Mouse (Mus musculus) CD4-positive, CD25-positive, alpha-beta regulatory T cell, adult 4 months (primary cell): Measurements from ENCODE around the gene B3glct. TPM values are rescaled to one million over a fixed set of nuclear protein-coding genes. Genes with fewer than 3 reads are reported as not detected.

Experiments
- ATAC-seq: one replicate; pipeline ENCODE4 v1.8.0; 2017
- polyA plus RNA-seq, 2 experiments: library from polyadenylated mRNA; unstranded; fragments of 100-300 nt; shearing (Covaris generic); gene quantifications; one replicate each; pipeline ENCODE4 v1.2.1; 2017

B3glct gene
- polyA plus RNA-seq, 2 experiments from 2014 or later: 2.7 to 3.3 TPM

DNA sequence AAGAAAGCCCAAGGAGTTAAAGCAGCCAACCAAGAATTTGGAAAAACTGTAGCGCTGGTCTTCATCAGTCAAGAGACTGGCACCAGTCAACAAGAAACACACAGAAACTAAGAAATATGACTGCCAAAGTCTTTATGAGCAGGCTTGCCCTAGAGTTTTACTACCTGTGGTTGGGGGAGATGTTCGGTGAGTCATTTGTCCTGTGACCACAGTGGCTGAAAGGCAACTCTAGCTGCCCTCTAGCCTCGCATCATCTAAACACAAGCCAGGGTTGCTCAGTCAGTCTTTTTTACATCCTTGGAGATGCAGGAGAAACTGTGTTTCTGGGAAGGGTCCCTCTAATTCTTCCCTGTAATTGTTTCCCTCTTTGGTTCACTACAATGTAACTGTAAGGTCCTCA, 834 bp upstream of the B3glct start:
- ATAC-seq: no peak

DNA sequence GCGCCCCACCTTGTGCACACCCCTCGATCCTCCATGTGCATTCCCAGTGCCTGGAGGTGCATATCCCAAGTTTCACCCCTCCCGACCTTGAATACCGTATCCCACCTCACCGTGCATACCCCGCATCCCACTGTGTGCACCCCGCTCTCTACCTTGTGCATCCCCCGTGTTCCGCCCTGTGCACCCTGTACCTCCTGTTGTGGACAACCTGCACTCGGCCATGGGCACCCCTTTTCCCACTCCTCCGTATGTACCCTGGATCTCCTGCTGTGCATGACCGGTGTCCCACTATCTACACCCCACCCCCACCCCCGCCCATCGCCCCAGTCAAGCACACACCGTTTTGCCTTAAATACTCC, 939 bp downstream of the B3glct start:
- ATAC-seq: no peak

DNA sequence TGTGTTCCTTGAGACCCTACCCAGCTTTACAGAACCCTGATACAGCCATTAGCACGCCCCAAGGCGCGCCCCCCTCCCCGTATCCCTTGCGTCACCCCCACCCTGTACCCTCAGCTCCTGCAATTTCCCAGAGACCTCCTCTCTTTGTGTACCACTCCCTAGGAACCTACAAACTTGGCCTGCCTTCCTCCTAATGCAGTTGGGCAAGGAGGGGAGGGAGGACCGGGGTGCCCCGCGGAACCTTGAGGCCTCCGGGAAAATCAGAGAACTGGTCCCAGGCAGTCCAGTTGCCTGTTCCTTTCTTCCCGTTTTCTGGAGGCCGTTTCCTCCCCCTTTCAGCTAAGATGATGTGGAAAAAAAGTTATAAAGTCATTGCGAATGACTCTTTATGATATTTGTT, 1.3 kb downstream of the B3glct start:
- ATAC-seq: no peak

DNA sequence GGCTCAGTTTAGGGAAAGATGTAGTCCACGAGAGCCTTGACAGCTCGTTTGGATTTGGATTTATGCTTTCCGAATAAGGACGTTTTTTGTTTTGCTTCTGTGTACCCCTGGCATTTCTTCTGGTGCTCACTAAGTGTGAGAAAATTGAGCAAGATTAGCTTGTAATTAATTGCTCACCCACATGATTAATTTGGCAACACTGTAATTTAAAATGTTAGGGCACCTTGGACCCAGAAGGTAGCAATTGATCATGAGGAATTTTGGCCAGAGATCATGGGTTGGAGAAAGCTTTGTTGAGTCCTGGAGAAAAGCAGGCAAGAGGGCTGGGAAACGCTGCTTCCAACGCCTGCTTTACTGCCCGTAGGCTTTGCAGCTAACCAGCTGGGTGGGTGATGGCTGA, 1.9 kb downstream of the B3glct start:
- ATAC-seq: no peak

DNA sequence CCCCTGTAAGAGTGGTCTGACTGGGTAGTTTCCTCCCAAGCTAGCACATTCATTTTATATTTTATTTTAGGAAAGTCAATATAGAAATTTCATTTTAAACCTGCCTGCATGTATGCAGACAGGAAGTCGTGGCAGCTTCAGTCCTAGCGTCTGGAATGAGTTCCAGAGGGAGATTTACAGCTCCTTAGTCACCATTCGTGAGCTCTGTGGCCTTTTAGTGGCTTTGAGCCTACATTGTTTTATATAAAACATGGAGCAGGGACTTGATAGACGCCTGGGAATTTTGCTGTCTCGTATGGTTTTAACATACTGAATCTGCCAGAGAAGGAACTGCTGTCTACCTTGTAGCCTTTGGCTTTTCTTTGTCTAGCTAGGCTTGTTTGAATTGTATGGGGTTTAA, 2.9 kb downstream of the B3glct start:
- no peak for ATAC-seq

DNA sequence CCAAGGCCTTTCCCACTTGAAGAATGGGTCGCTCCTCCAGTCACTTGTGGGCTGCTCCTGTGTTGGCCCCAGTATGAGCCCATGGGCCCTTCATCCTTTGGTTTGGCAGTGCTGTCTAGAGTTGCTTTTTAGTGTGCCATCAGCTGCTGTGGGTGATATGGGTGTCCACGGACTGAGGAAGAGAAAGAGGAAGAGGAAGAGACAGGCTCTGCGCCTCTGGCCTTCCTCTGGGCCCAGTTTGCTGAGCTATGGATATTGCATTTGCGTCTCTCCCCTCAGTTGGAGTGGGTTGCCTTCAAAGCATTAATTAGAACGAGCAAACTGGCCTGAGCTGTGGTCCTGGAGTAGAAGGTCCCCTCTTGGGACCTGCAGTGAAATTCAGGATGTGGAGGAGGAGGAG, 11.8 kb downstream of the B3glct start:
- no peak for ATAC-seq

DNA sequence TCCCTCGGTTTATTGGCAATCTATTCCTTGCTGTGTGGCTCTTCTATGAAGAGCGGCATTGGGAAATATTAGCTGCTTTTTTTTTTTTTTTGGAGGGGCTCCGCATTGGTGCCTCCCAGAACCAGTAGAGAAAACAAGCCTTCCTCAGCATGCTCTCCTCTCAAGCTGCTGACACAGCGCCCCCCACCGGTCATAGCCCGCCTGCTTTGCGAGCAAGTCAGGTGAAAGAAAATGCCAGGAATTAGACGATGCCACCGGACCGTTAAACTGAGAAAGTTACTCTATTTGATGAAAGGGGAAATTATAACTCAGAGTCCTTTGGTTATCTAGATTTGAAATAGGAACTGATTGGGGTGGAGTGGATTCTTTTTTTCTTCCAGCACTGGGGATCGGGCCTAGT, 14.5 kb downstream of the B3glct start:
- ATAC-seq: no peak

DNA sequence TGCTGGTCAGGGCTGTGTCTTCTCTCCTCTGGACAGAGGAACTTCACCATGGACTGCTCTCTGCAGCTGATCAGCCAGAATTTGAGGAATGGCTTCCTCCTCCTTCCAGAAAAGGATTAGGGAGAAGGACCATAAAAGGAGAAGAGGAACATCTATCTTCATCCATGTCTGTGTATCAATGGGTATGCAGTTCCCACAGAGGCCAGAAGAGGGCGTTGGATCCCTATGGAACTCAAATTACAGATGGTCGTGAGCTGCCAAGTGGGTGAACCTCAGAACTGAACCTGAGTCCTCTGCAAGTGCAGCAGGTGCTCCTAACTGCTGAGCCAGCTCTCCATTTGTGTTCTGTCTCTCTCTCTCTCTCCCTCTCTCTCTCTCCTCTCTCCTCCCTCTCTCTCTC, 15.2 kb downstream of the B3glct start:
- no peak for ATAC-seq

DNA sequence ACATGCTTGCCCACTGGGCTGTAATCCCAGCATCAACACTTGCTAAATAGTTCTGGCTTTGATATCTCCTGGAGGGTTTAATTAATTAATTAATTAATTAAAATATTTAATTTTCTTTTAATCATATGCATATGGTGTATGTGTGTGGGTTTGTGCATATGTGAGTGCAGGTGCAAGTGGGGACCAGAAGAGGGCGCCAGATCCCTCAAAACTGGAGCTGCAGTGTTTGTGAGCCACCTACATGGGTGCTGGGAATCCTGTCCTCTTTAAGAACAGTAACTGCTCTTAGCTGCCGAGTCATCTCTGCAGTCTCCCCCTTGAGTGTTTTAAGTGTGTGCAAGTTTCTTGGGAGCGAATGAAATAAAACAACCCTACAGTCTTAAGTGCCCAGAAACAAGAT, 15.9 kb downstream of the B3glct start:
- ATAC-seq: no peak

DNA sequence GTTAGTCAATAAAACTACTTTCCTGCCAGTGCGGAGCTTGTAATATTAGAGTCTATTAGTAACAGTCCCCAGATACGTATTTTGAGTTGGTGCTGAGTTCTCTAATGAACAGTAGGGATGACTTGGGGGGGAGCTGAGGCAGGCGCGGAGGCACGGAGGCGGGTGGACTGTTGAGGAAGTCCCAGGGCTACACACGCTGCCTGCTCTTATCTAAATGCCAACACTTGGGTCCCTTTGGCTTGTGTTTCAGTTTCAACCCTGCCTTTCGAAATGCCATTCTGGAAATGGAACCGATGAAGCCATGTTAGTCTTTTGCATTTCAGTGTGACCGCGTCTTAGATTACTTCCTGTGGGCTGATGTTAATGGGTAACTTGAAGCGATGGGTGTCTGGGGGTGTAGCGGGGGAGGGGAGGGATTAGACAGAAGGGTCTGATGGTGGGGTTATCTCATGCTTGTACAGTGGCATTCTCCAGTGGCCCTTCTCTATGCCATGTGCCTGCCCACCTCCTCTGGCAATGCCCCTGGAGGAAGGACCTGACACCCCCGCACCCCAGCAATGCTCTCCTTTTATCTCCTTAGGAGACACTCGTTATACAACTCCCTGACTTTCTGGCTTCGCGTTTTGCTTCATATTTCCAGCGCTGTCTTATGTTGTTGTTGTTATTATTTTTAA, 17.2 kb downstream of the B3glct start:
- ATAC-seq: no peak

DNA sequence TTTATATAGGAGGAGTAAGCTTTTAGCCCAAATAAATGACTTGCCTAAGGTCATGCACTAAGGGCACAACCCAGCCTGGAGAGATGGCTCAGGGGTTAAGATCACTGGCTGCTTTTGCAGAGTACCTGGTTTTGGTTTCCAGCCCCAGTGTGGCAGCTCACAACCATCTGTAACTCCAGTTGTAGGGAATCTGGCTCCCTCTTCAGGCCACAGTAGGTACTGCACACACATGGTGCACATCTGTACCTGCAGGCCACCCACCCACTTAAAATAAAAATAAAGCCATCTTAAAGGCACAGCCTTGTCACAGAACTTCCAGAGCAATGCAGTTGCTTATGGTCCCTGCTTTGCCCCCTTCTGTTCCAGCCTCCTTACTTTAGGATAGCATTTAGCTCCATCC, 24.7 kb downstream of the B3glct start:
- ATAC-seq: no peak

DNA sequence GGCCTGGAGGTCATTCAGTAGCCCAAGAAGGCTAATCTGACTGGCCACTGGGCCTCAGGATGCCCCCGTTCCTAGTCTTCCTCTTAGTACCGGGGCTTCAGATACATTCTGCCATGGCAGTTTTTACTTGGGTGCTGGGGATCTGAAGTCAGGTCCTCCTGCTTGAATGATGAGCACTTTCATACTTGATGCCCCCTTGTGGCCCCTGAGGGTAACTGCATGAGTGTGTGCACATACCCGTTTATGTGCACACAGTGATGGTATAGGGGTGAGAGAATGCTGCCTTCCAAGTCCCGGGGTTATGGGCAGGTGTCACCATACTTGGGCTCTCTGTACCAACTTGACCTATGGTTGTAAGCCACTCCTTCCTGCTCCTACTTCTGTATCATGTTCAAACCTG, 33.5 kb downstream of the B3glct start:
- ATAC-seq: no peak

DNA sequence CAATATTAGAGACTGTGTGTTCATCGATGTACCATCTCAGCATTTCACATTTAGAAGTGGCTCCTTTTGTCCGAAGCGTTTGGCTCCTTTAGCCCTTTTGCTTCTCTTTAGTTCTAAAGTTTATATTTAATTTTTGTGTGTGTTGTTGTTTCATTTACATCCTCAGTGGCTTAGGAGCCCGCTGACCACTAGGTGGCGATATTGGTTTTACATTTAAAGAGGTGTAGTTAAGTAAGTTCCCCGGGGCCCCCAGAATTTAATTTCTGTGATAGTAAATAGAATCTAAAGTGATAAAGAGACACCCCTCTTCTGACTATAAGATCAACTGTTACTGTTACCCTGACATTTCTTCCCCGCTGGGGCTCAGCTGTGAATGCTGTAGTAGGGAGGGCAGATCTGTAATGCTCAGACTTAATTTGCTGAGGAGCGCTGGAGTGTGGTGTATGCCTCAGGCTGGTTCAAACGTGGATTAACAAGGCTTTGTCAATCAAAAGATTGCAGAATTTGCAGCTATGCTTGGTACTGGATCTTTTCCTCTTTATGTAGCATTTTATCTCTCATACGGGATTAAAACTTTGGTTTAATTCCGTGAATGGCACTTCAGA, 35.2 kb downstream of the B3glct start:
- ATAC-seq: no peak

DNA sequence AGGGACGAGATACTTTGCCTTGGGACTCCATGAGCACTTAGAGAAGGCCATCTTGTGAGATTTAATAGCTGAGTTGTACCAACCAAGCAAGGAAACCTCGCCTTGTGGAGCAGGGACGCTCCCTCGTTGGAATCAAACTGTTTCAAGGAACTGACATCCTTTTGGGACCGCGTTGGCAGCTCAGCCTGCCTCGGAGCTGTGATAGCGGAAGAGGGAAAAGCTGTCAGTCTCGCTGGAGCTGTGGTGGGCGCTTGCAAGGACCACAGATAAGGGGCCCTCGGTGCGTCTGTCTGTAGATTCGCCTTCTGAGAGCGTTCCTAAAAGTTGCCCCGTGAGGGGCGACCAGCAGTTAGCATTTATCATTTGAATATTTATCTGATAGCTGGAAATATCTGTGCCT, 35.8 kb downstream of the B3glct start:
- ATAC-seq: no peak

DNA sequence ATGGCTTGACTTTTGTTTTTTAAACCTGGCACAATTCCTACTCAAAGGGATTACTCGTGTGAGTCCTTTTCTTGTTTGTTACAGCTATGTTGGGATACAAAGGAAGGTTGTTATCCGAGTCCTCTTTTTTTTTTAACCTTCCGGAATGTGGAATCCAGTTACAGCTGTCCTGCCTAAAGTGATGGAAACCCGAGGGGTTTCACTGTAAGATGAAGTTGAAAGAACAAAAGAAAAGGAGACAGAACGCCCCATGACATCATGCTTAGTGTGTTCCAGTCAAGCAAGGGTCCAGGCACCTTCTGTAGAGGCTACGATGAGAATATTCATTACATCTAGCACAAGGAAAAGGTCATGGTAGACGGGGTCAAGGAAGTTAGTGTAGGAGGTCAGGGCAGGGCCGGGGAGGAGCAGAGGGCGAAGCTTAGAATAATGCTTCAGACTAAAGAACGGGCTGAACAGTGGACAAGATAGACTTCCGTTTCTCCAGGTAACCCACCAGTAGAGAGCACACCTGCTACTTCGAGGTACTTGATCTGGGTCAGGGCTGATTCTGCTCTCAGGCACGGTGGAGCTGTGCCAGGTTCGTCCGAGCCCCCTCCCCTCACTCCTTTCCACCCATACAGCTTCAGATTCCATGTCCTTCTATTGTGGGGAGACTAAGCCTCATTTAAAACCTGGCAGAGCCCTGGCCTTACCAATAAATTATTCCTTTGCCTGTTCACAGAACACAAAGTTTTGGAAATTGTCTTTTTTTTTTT, 37.7 kb downstream of the B3glct start:
- no peak for ATAC-seq

DNA sequence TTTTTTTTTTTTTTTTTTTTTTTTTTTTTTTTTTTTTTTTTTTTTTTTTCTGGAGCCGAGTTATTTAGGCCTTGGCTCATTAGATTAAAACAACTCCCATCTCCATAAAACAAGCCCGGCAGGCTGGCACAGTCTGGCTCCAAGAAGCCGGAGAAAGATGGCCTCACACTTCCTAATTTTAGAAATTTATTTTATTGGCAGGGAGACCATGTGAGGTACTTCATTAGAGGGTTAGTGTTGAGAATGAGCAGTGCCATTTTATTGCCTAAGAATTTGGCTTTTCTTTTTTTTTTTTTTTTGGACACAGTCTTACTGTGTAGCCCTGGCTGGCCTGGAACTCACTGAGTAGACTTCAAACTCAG, 38.3 kb downstream of the B3glct start:
- no peak for ATAC-seq

DNA sequence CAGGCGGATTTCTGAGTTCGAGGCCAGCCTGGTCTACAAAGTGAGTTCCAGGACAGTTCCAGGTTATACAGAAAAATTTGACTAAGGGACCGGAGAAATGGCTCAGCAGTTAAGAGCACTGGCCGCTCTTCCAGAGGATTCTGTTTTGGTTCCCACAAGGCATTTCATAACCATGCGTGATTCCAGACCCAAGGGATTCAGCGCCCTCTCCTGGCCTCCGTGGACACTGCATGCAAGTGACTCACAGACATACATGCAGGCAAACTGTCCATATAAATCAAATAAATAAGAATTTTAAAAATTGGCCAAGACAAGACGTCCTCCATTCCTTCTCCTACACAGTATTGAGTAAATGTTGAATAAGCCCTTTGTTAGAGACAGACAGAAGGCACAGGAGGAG, 53.7 kb downstream of the B3glct start:
- no peak for ATAC-seq

DNA sequence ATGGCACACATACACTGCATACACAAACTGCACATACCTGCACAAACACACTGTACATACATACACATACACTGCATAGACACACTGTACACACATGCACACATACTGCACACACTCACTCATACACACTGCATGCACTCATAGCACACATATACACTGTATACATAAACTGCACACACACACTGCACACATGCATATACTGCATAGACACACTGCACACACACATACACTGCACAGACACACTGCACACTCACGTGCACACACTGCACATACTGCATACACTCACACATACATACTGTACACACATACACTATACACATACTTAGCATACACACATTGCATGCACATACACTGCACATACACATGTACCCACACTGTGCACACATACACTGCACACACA, 59.2 kb downstream of the B3glct start:
- no peak for ATAC-seq

DNA sequence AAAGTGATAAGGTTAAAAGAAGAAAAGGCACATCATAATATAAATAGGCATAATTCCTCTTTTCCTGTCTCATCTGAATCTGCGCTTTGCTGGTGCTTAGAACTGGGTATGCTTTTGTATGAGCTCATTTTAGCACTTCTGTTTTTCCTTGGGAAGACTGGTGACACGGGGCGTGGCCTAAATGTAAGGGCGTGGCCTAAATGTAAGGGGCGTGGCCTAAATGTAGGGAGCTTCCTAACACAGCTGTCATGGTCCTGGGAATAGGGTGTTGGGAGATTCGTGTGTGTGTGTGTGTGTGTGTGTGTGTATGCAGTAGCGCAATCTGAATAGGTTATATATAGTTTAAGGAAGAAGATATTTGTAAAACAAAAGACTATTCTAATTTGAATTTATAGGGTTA, 62.1 kb downstream of the B3glct start:
- no peak for ATAC-seq

DNA sequence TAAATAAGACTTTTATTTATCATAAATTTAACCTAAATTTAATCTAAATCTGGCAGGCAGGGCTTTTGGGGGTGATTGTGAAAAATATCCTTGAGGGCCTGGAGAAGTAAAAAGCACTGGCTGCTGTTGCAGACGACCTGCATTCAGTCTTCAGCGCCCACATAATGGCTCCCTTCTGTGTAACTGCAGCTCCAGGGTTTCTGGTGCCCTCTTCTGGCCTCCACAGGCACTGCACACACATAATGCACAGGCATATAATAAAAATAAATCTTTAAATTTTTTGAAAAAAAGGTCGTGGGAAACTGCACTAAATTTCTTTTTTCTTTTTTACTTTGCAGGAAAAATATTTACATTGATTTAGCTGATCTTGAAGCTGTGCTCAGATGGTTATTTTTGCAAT, 62.7 kb downstream of the B3glct start:
- no peak for ATAC-seq

DNA sequence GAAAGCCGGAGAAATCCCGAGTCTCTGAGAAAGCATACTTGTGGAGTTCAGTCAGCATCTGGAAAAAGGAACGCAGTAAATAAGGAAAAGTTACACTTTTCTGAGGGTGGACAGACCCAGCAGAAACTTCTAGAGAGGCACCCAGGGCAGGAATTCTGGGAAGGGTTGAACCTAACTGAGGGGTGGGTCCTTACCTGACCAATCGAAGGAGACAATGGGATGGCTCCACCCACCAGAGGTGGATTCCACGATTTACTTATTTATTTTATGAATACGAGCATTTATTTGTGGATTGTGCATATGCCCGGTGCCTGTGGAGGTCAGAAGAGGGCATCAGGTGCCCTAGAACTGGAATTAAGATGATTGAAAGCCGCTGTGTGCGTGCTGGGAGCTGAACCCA, 64.3 kb downstream of the B3glct start:
- no peak for ATAC-seq

DNA sequence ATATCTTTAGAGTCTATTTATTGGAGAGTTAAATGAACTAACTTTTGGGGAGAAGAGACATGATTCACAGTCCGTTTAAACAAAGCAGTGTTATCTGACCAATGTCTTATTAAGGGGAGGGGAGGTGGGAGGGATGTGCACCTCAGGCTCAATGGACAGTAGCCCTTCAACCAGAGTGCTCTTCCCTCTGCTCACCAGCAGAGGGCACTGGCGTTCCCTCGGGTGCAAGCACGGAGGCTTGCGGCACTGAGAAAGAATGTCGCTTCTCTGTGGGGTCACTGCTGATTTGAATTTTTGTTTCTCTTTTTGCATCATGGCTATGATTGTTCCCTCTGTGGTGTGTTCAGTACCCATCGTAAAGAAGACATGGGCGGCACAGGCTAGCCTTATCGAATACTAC, 67.0 kb downstream of the B3glct start:
- no peak for ATAC-seq

DNA sequence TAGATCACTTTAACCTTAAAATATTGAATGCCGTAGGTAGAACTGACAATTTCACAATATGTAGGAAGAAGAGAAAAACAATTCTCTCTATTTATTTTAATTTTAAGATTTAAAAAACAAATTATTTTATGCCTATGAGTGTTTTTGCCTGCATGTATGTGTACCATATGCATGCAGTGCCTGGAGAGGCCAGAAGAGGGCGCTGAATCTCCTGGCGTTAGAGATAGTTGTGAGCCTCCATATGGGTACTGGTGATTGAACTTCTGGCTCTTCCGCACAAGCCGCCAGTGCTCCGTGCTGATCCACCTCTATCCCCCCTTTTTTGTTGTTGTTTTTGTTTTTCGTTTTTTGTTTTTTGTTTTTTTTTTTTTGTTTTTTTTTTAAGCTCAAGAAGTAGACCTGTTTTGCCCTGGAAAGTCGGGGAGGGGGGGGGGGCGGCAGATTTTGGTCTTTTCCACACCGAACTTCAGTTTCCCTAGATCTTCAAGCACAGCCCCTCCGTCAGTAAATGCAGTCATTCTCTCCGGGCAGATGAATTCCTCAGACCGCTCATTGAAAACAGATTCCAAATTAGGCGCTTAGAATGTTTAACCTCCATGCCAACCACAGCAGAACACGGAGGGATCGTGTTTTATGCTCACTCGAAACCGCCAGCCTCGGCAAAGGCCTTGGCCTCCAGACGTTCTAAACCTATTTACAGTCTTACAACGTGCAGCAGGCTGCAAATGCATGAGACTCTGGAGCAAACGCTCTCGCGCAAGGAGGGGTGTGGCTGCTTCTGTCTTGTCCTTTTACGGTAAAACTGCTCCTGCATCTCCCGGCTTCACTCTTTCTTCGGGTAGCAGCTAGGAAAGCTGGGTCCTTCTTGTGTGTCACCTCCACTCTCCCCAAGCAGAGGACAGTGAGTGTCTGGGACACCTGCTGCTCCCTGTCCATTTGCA, 70.9 kb downstream of the B3glct start:
- no peak for ATAC-seq
